In genomic region chr11:110633351-110633750, GRCm38 (mm10) we compare ENCODE assay signal across 22 mouse cellular contexts.
DNase-seq lines count a peak whose midpoint lies in the region; ATAC-seq and TF ChIP-seq lines count a peak whose summit lies in the region.
"Had no signal": no experiment of that assay in that cellular context is flagged by ENCODE, and none has a peak within 500 bp of the region (broad histone marks: within the 10 kb centered on the region; RNA-seq: fewer than 3 reads in every experiment).

No protein-coding gene starts in this region.

- DNase-seq in embryonic facial prominence, embryonic 14.5 days (ENCODE audit: low spot score) = peak; percentile 31
- no peak for DNase-seq in embryonic facial prominence, embryonic 10.5 days (ENCODE audit: low spot score)
- DNase-seq in layer of hippocampus, postnatal 10 days (ENCODE audit: low spot score in 2 of 2) = peak; percentile 12 to 32
- no peak for DNase-seq in layer of hippocampus, postnatal 25 days (ENCODE audit: extremely low spot score in 1 of 2, low spot score in 1 of 2)
- peak; percentile 5 for DNase-seq in brain, embryonic 14.5 days (ENCODE audit: low read depth)
- peak; percentile 48 for DNase-seq in gastrocnemius, postnatal 25 days
- DNase-seq in liver = no peak
- DNase-seq in adrenal gland, adult 2 months = no peak
- DNase-seq: B cell, adult 2 months; kidney, postnatal 4 days; layer of hippocampus, postnatal 36 days; liver, embryonic 13.5 days; lung, embryonic 14.5 days; right cerebral cortex, adult 18-20 months had no signal

- H3K27ac ChIP-seq in embryonic facial prominence, embryonic 14.5 days (replicated peaks; ENCODE audit: low read depth, low read length) = no peak overlapping the region
- H3K27ac ChIP-seq in embryonic facial prominence, embryonic 10.5 days (replicated peaks) = no peak overlapping the region
- H3K27ac ChIP-seq: heart, embryonic 15.5 days; hindbrain, embryonic 14.5 days; intestine, embryonic 15.5 days; kidney, embryonic 15.5 days; liver, embryonic 13.5 days; macrophage; midbrain, embryonic 10.5 days; neural tube, embryonic 13.5 days had no signal

- H3K27me3 ChIP-seq in embryonic facial prominence, embryonic 14.5 days (replicated peaks; ENCODE audit: control insufficient read depth, insufficient read depth, low read length) = no peaks in the 10 kb centered on the region
- H3K27me3 ChIP-seq in embryonic facial prominence, embryonic 10.5 days (replicated peaks; ENCODE audit: low read depth, poor library complexity, severe bottlenecking) = no peaks in the 10 kb centered on the region
- H3K27me3 ChIP-seq: heart, embryonic 15.5 days; intestine, embryonic 15.5 days; kidney, embryonic 15.5 days; liver, embryonic 13.5 days; neural tube, embryonic 13.5 days had no signal

- no peaks in the 10 kb centered on the region for H3K36me3 ChIP-seq in embryonic facial prominence, embryonic 14.5 days (ENCODE audit: control insufficient read depth, insufficient read depth, low read length)
- no peaks in the 10 kb centered on the region for H3K36me3 ChIP-seq in embryonic facial prominence, embryonic 10.5 days (replicated peaks)
- H3K36me3 ChIP-seq: heart, embryonic 15.5 days; intestine, embryonic 15.5 days; kidney, embryonic 15.5 days; liver, embryonic 13.5 days; midbrain, embryonic 10.5 days; neural tube, embryonic 13.5 days had no signal

- no peak for TF ChIP-seq POLR2A in brain, embryonic 14.5 days (IDR thresholded peaks at IDR 0.05; ENCODE audit: borderline replicate concordance, extremely low read depth, insufficient read depth, insufficient read length, poor library complexity, severe bottlenecking)

- H3K4me1 ChIP-seq in embryonic facial prominence, embryonic 14.5 days (ENCODE audit: control insufficient read depth, insufficient read depth, low read length) = no peaks in the 10 kb centered on the region
- peaks cover 8% of the 10 kb centered on the region for H3K4me1 ChIP-seq in embryonic facial prominence, embryonic 10.5 days
- H3K4me1 ChIP-seq: heart, embryonic 15.5 days; intestine, embryonic 15.5 days; kidney, embryonic 15.5 days; liver, embryonic 13.5 days; midbrain, embryonic 10.5 days; neural tube, embryonic 13.5 days had no signal

- 55% methylated on average over 5 of the region's 5 CpGs for WGBS in embryonic facial prominence, embryonic 14.5 days
- WGBS in embryonic facial prominence, embryonic 10.5 days = 55% methylated on average over 5 of the region's 5 CpGs

- no peak overlapping the region for H3K4me2 ChIP-seq in embryonic facial prominence, embryonic 14.5 days (ENCODE audit: low read depth, low read length)
- H3K4me2 ChIP-seq: heart, embryonic 15.5 days; hindbrain, embryonic 14.5 days; intestine, embryonic 15.5 days; kidney, embryonic 15.5 days; liver, embryonic 13.5 days; lung, embryonic 14.5 days; neural tube, embryonic 13.5 days had no signal

- 0 out of 2 replicates have a peak, but pooled peaks have one; percentile 65 for ATAC-seq in embryonic facial prominence, embryonic 14.5 days (ENCODE audit: low read depth)
- ATAC-seq: forebrain, embryonic 14.5 days; intestine, embryonic 15.5 days had no signal

- no peaks in the 10 kb centered on the region for H3K9me3 ChIP-seq in embryonic facial prominence, embryonic 14.5 days (ENCODE audit: control insufficient read depth, low read length)
- H3K9me3 ChIP-seq in embryonic facial prominence, embryonic 10.5 days = no peaks in the 10 kb centered on the region
- H3K9me3 ChIP-seq: heart, embryonic 15.5 days; intestine, embryonic 15.5 days; kidney, embryonic 15.5 days; liver, embryonic 13.5 days; midbrain, embryonic 10.5 days; neural tube, embryonic 13.5 days had no signal

- H3K9ac ChIP-seq in embryonic facial prominence, embryonic 14.5 days (ENCODE audit: low read depth, low read length) = no peak overlapping the region
- H3K9ac ChIP-seq: heart, embryonic 15.5 days; hindbrain, embryonic 14.5 days; intestine, embryonic 15.5 days; kidney, embryonic 15.5 days; liver, embryonic 13.5 days; lung, embryonic 14.5 days; neural tube, embryonic 13.5 days had no signal

- no peak for TF ChIP-seq CTCF in brain, embryonic 14.5 days (IDR thresholded peaks at IDR 0.05; ENCODE audit: borderline replicate concordance, extremely low read depth, insufficient read depth, insufficient read length)

- H3K4me3 ChIP-seq in embryonic facial prominence, embryonic 14.5 days (ENCODE audit: low read depth, low read length) = no peak overlapping the region
- H3K4me3 ChIP-seq in embryonic facial prominence, embryonic 10.5 days = no peak overlapping the region
- H3K4me3 ChIP-seq: heart, embryonic 15.5 days; intestine, embryonic 15.5 days; kidney, embryonic 15.5 days; liver, embryonic 13.5 days; midbrain, embryonic 10.5 days; neural tube, embryonic 13.5 days had no signal

Comparison
In these comparisons a context has a peak if more than half of its experiments do, and no peak if none do; other contexts are left out.
1. DNase-seq: peak in embryonic facial prominence, embryonic 14.5 days (single experiment), layer of hippocampus, postnatal 10 days (2 of 2), brain, embryonic 14.5 days (single experiment) and gastrocnemius, postnatal 25 days (single experiment); none in embryonic facial prominence, embryonic 10.5 days (single experiment), layer of hippocampus, postnatal 25 days (0 of 2), liver (single experiment) and adrenal gland, adult 2 months (single experiment).